Mouse (Mus musculus) left cerebral cortex, postnatal 14 days (tissue): ENCODE measurements around the gene Zfp14. TPM values are rescaled to one million over a fixed set of nuclear protein-coding genes. Genes with fewer than 3 reads are reported as not detected.

Experiments used
- DNase-seq, 2 experiments: peaks; one replicate each; pipeline ENCODE4 v3.0.0; 2021 to 2022; ENCODE audit warnings: low spot score in 2 of 2, mixed read lengths in 1 of 2
- intact Hi-C: fragments of 180-260 bp; cut with DNase I; formaldehyde crosslinking; loops from one replicate; pipeline ENCODE4 v1.15.1; 2025
- total RNA-seq, 2 experiments: library from RNA; stranded (reverse); gene quantifications; 2 replicates each; pipeline ENCODE4 v1.2.3; 2021

Gene Zfp14
- total RNA-seq, 2 experiments from 2014 or later = 6.6 to 7.0 TPM

- DNase-seq = no peak
- intact Hi-C loops = no loop called here
Observed at GRCm38 (mm10) chr7:30034331-30034730, 16.8 kb downstream of the Zfp14 start.

DNA sequence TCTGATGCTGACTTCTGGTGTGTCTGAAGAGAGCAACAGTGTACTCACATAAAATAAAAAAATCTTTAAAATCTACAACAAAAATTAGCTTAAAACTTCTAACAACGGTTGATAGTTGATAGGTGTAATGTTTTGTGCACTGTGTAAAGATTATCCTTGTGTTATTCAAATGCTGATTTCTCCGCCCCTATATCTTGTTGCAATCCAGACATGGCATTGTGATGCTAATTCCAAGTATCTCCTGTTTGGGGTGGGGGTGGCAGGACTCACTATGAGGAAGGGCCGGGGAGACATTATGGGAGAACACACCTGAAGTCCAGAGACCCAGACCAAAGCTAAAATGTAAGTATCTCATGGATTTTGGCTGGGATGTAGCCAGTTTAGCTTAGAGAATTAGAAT, 19.8 kb downstream of the Zfp14 start:
- intact Hi-C loops = no loop called here
- DNase-seq = no peak

DNA sequence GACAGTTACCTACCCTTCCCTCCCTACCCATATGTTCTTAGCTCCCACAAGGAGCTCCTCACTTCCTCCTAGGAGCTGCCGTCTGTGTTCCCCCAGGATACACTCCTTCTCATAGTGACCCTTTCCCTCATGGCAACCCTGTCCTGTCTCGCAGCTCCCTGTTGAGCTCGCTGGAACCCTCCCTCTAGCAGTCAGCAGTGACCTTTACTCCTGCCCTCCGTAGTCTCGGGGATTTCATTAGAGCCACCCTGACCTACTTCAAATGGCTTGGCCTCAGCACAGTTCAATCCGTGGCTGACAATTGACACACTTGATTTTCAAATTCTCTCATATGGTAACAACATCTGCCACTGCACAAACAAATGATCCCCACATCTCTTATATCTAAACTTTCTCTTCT, 20.5 kb downstream of the Zfp14 start:
- intact Hi-C loops = no loop called here
- no peak for DNase-seq

- intact Hi-C loops = no loop called here
- DNase-seq = no peak
Observed at GRCm38 (mm10) chr7:30028572-30028971, 22.6 kb downstream of the Zfp14 start.

- intact Hi-C loops = no loop called here
- no peak for DNase-seq
Observed at GRCm38 (mm10) chr7:30027331-30027730, 23.8 kb downstream of the Zfp14 start.

DNA sequence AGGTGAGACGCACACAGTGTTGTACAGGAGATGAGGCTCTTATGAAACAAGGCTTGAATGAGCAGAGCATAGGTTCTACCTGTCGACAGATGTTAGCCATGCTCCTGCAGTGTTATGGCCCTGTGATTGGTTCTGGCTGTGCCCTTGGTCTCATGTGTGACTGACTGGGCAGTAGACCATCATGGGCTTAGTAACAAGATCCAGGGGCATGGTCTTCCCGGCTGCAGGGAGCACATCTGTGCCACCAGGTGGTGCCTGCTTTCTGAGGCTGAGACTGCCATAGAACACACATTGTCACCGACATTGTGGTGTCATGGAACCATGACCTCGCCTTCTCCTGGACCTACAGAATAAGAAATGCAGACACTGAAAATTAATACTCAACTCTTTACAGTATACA, 25.8 kb downstream of the Zfp14 start:
- intact Hi-C loops = no loop called here

GRCm38 (mm10) chr7:30023800-30024199, 27.4 kb downstream of the Zfp14 start:
- no peak for DNase-seq
- intact Hi-C loops = no loop called here

More for the DNA sequence above, 25.8 kb downstream of the Zfp14 start:
- no peak for DNase-seq

DNA sequence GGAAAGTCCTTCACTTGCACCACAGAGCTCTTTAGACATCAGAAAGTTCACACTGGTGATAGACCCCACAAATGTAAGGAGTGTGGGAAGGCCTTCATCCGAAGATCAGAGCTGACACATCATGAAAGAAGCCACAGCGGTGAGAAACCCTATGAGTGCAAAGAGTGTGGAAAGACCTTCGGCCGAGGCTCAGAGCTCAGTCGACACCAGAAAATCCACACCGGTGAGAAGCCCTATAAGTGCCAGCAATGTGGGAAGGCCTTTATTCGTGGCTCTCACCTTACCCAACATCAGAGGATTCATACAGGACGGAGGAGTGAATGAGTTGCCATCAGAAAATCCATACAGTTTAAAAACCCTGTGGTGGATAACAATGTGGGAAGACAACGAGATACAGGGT, 27.9 kb downstream of the Zfp14 start:
- intact Hi-C loops = no loop called here
- no peak for DNase-seq

DNA sequence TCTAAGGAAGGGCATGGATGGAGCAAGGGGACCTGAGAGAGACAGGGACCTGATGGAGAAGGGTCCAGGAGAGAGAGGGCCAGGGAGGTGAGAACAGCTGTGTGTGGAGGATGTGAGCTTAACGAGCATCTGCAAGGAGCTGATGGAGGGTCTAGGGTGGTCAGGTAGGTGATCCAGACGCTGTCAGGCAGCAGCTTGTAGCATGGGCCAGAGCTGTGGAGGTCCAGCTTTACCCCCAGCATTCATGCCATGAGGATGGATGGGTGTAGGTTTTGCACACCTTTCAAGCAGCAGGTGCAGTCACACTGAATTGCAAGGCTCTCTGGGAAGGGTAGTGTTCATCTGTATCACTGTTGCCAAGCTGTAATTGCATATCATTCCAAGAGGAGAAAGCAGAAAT, 31.6 kb downstream of the Zfp14 start:
- DNase-seq = no peak
- intact Hi-C loops = loop anchor here (10.0 kb wide), 2 partner anchors 45 to 145 kb away; partner anchors contain the start of gene Zfp146

DNA sequence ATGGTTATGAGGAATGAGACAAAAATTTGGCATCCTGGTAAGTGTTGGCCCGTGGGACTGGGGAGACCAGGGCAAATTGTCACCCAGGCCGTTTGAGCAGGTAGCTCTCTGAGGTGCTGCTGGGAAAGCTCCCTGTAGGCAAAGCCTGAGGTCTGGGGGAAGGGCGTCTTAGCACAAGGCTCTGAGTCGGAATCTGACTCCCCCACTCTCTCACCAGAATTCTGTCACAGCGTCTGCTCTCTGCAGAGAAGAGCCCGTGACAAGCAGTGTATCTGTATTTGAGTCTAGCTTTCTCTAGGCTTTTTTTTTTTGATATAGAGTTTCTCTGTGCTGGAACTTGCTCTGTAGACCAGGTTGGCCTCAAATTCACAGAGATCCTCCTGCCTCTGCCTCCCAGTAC, 34.0 kb downstream of the Zfp14 start:
- no peak for DNase-seq

DNA sequence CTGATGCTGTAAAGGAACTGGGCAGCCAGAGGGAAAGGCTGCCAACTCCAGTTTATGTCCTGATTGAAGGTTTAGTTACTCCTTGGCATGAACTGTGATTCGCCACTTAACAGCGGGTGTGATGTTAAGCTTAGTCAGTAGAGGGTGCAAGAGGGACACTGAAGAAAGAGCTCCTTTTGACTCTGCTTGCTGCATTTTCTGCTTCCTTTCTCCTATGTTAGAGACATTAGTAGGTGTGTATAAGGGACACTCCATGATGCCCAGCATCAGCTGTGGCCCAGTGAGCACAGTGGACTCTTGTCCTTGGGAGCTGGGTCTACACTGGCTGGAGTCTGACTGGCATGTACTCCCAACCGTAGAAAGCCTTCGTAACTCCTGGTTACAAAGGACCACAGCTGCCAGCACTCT, 38.2 kb downstream of the Zfp14 start:
- peak; percentile 75 to 79 for DNase-seq
- intact Hi-C loops = loop anchor here (10.0 kb wide), 2 partner anchors 52 to 152 kb away; partner anchors contain the start of gene Zfp146

More for the DNA sequence above, 34.0 kb downstream of the Zfp14 start:
- intact Hi-C loops = loop anchor here (10.0 kb wide), 2 partner anchors 48 to 148 kb away; partner anchors contain the start of gene Zfp146

DNA sequence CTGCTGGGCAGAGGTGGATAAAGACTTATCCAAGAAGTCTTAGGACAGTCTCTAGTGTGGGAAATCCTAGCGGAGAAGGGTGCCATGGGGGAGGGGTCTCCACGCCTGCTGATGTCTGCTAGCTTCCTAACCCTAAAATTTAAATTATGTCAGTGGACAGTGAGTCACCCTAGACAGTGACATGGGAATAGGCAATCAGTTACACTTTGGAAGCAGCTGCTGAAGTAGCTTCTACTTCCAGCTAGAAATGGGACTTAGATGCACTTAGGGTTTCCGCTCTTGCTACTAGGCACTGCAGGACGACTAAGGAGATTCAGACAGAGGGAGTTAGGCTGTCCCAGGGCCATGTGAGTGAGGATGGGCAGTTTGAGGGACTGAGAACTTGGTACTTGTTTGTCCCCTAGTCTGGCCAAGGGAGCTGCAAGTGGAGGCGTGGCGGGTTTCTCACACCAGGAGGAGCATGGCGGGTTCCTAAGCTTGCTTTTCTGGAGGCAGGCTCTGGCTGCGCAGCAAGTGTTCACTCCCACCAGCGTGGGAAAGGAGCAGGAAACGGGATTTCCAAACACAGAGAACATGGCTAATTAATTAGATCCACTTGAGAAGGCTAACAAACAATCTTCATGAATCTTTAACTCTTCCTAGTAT, 40.5 kb downstream of the Zfp14 start:
- intact Hi-C loops = loop anchor here (10.0 kb wide), 2 partner anchors 54 to 154 kb away; partner anchors contain the start of gene Zfp146
- DNase-seq = no peak

DNA sequence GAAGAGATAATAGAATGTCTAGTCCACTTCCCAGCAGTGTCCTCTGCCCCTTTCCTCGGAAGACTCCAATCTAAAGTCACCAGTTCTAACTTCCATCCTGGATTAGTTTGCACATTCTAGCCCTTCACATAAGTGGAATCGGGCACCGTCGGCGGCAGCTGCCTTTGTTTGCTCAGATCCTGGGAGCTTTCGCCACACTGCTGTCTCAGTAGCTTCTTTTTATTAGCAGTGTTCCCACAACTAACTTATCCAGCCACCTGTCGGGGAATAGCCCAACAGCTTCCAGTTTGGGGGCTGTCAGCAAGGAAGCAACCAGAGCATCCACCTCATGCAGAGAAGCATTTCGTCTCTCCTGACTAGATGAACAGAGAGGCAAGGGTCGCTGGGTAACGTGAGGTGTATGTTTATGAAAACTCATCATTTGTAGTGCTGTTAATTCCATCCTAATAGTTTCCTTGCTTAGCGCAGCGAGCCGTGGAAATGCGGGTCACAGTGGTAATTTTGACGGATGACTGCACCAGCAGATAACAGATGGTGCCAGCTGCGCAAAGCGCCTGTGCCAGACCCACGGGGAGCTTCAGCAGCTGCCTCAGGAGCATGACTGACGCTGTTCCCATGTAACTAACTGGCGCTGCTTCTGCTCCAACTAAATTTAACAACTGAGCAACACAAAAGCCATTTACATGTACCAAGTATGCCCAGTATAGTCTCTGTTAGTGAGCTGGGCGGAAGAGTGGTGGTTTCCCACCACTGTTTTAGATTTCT, 41.7 kb downstream of the Zfp14 start:
- intact Hi-C loops = loop anchor here (10.0 kb wide), 2 partner anchors 55 to 155 kb away; partner anchors contain the start of gene Zfp146
- DNase-seq = peak; percentile 71 to 84

DNA sequence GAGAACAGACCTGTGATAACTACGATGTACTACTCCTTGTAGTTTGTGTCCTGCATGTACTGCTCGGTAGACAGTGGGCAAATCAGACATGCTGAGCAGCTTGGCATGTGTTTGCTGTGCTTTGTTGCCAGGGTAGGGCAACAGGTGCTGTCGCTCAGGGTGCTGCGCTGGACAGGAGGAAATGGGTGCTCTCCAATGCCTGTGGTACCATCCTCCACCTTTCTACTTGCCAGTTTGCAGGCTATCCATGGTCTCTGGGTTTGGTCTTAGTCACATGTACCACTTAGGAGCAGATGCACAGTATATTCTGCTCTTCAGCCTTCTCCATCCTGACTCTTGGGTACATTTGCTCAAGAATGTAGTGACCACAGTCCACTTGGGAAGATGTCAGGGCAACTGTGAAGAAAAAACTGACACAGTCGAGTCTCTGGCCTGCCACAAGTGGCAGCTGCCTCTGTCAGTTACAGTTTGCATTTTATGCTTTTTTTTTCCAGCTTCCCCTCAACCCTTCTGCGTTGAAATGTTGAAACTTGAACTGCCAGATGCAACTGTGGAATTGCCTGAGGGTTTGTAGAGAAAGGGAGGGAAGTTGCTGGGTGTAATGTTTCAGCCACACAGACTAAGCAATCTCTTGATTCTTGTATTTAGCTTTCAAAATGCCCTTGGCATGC, 43.0 kb downstream of the Zfp14 start:
- intact Hi-C loops = no loop called here

DNA sequence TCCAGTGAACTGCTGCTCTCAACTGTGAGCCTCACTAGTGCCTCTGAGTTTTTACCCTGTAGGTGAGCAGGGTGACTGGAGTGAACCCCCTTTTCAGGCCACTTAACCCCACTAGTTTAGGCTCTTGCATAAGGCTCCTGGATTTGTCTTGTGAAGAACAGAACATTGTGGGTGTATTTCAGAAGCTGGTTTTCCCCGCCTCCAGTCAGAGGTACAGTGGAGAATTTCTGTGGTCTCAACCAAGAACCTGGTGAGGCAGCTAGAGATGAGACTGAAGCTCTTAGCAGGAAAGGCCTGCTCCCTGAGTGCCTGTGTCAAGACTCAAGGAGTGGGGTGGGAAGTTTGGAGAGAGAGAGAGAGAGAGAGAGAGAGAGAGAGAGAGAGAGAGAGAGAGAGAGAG, 43.6 kb downstream of the Zfp14 start:
- intact Hi-C loops = no loop called here
- DNase-seq = no peak

More for the DNA sequence above, 43.0 kb downstream of the Zfp14 start:
- DNase-seq = no peak

- intact Hi-C loops = no loop called here
- no peak for DNase-seq
Observed at GRCm38 (mm10) chr7:30000601-30001000, 50.6 kb downstream of the Zfp14 start.

DNA sequence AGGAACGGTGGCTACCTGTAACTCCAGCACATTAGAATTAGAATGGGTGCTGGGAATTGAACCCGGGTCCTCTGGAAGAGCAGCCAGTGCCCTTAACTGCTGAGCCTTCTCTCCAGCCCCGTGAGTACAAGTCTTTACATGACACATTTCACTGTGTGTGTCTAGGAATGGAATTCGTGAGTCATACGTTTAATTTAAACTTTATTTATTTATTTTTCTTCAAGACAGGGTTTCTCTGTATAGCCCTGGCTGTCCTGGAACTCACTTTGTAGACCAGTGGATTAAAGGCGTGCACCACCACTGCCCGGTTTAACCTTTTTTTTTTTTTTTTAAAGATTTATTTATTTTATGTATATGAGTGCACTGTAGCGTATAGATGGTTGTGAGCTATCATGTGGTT, 56.0 kb downstream of the Zfp14 start:
- intact Hi-C loops = no loop called here
- no peak for DNase-seq

GRCm38 (mm10) chr7:29993340-29993739, 57.8 kb downstream of the Zfp14 start:
- no peak for DNase-seq
- intact Hi-C loops = no loop called here

GRCm38 (mm10) chr7:29992698-29993097, 58.5 kb downstream of the Zfp14 start:
- intact Hi-C loops = no loop called here
- no peak for DNase-seq

DNA sequence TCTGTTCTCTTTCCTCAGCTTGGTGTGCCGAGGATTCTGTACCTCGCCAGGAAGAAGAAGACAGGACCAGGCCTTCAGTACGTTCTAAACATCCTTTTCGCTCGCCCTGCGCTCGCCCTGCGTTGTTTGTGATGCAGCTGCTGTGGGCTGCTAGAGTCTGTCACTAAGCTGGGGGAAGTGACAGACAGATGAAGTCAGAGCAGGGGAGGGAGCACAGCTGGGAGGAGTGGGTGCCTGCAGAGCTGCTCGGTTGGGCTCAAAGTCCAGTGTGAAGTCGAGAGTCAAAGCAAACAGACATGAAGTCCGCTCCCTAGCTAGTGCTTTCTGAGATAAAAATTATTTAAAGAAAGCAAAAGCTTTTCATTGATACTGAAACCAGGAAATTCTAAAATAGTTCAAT, 62.1 kb downstream of the Zfp14 start:
- intact Hi-C loops = no loop called here
- no peak for DNase-seq
